Mouse (Mus musculus) neural tube, embryonic 15.5 days (tissue): ENCODE data around the gene Gm45837. TPM values are rescaled to one million over a fixed set of nuclear protein-coding genes. Genes with fewer than 3 reads are reported as not detected.
A peak's percentile ranks its signal among the peaks of the same experiment; 100 is the strongest.

Experiments used
- ATAC-seq: fragments of 200-750 bp; cut with Nextera tagmentation; 2 replicates; pipeline ENCODE4 v1.8.0; 2017; ENCODE audit warnings: mild to moderate bottlenecking, moderate TSS enrichment, moderate library complexity; ENCODE audit not compliant: low FRiP score
- H3K27ac ChIP-seq: fragments of 300-500 bp; sonication (generic); replicated peaks from 2 replicates; pipeline ENCODE4 v1.5.1; 2015; ENCODE audit warnings: mild to moderate bottlenecking, inconsistent platforms
- H3K27me3 ChIP-seq: fragments of 300-500 bp; sonication (generic); replicated peaks from 2 replicates; pipeline ENCODE4 v1.6.1; 2015; ENCODE audit warnings: inconsistent platforms
- H3K36me3 ChIP-seq: fragments of 300-500 bp; sonication (generic); 2 replicates; pipeline ENCODE4 v1.6.1; 2015; ENCODE audit warnings: inconsistent platforms
- H3K4me1 ChIP-seq: fragments of 300-500 bp; sonication (generic); 2 replicates; pipeline ENCODE4 v1.6.1; 2015; ENCODE audit warnings: inconsistent platforms
- H3K4me2 ChIP-seq: fragments of 300-500 bp; sonication (generic); 2 replicates; pipeline ENCODE4 v1.6.1; 2015; ENCODE audit warnings: inconsistent platforms, mild to moderate bottlenecking, moderate library complexity
- H3K4me3 ChIP-seq: fragments of 300-500 bp; sonication (generic); replicated peaks from 2 replicates; pipeline ENCODE4 v1.5.1; 2015; ENCODE audit warnings: mild to moderate bottlenecking, inconsistent platforms
- H3K9ac ChIP-seq: fragments of 300-500 bp; sonication (generic); replicated peaks from 2 replicates; pipeline ENCODE4 v1.6.1; 2015; ENCODE audit warnings: mild to moderate bottlenecking, inconsistent platforms
- H3K9me3 ChIP-seq: fragments of 300-500 bp; sonication (generic); replicated peaks from 2 replicates; pipeline ENCODE4 v1.6.1; 2016; ENCODE audit warnings: inconsistent platforms
- WGBS: fragments of 180-500 bp; shearing (Covaris S2); methylation state at CpG from one replicate; pipeline ENCODE4 v1.1.7; 2015; ENCODE audit warnings: mixed read lengths; 5-methylcytosine and 5-hydroxymethylcytosine counted together
- polyA plus RNA-seq: library from polyadenylated mRNA; unstranded; fragments of >200 nt; fragmentation: Nextera tagmentation; extraction: Ambion mirVana; gene quantifications from 2 replicates; pipeline ENCODE4 v1.2.1, GENCODE M21; 2015

Gm45837 gene
- polyA plus RNA-seq, 1 experiment from 2014 or later, result 0.99 TPM

DNA sequence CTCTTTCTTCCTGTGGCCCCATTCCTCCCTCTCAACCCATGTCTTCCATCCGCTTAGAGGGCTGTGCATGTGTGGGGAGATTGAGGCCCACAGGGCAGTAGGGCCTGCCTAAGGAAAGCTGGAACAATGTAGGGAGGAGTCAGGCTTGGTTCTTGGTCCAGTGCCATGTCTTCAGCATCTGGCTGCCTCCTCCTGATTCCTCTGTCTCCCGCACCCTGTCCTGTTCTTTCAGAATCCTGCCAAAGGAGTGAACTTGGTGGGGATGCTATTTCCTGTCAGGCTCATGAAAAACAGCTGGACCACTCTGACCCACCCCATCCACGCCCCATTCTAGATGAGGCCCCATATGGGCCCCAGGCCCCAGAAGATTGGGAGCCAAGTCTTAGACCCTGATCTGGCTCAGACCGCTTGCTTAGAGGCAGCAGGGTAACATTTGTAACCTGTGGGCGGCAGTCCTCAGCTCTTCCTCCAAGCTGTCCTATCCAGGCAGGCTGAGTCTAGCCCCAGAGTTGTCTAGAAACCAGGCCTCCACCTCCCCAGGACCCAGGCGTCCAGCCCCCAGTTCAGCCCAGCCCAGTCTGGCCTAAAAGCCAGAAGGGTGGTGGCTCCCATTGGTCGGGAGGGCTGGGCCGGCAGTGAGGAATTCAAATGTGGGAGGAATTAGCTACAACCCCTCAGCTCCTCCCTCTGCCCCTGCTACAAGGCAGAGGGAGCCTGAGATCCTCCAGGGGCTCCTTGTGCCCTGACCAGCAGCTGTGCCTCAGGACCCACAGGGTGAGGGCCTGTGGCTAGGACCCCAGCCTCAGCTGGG, 16.8 kb upstream of the Gm45837 start:
- Histone ChIP-seq H3K27ac (peak overlapping the region; percentile 68; the same call in 1 of the 2 replicates), H3K4me3 (0 out of 2 replicates have a peak overlapping the region, but pooled peaks have one; percentile 13), H3K36me3 (no peaks in the 10 kb centered on the region), H3K27me3 (no peaks in the 10 kb centered on the region), H3K4me1 (peaks cover 8% of the 10 kb centered on the region), H3K9me3 (no peaks in the 10 kb centered on the region), H3K4me2 (peak overlapping the region; percentile 20; the same call in 1 of the 2 replicates), H3K9ac (no peak overlapping the region)
- peak; percentile 18; the same call in 1 of the 2 replicates for ATAC-seq
- 46% methylated on average over 8 of the region's 8 CpGs for WGBS

- ATAC-seq, result no peak
- H3K9me3 ChIP-seq, result no peaks in the 10 kb centered on the region
- WGBS, result 75% methylated on average over 3 of the region's 3 CpGs
- H3K36me3 ChIP-seq, result no peaks in the 10 kb centered on the region
- 0 out of 2 replicates have a peak overlapping the region, but pooled peaks have one; percentile 13 for H3K4me3 ChIP-seq
- peaks cover 8% of the 10 kb centered on the region for H3K4me1 ChIP-seq
- H3K27me3 ChIP-seq, result no peaks in the 10 kb centered on the region
- H3K27ac ChIP-seq, result no peak overlapping the region; the same call in 1 of the 2 replicates
- H3K9ac ChIP-seq, result no peak overlapping the region
- peak overlapping the region; percentile 20 for H3K4me2 ChIP-seq
Measured at GRCm38 (mm10) chr7:101394569-101394968, 16.1 kb upstream of the Gm45837 start.

GRCm38 (mm10) chr7:101395471-101395870, 15.2 kb upstream of the Gm45837 start:
- no peak for ATAC-seq
- H3K4me2 ChIP-seq, result peak overlapping the region; percentile 20
- 76% methylated on average over 2 of the region's 2 CpGs for WGBS
- no peaks in the 10 kb centered on the region for H3K36me3 ChIP-seq
- no peaks in the 10 kb centered on the region for H3K27me3 ChIP-seq
- no peaks in the 10 kb centered on the region for H3K9me3 ChIP-seq
- no peak overlapping the region for H3K4me3 ChIP-seq
- peaks cover 8% of the 10 kb centered on the region for H3K4me1 ChIP-seq
- no peak overlapping the region for H3K9ac ChIP-seq
- H3K27ac ChIP-seq, result no peak overlapping the region

GRCm38 (mm10) chr7:101397175-101397574, 13.5 kb upstream of the Gm45837 start:
- no peak overlapping the region for H3K4me2 ChIP-seq
- H3K36me3 ChIP-seq, result no peaks in the 10 kb centered on the region
- peaks cover 8% of the 10 kb centered on the region for H3K4me1 ChIP-seq
- H3K4me3 ChIP-seq, result no peak overlapping the region
- no peaks in the 10 kb centered on the region for H3K27me3 ChIP-seq
- ATAC-seq, result no peak
- H3K9me3 ChIP-seq, result no peaks in the 10 kb centered on the region
- no peak overlapping the region for H3K9ac ChIP-seq
- 91% methylated on average over 4 of the region's 4 CpGs for WGBS
- H3K27ac ChIP-seq, result no peak overlapping the region

DNA sequence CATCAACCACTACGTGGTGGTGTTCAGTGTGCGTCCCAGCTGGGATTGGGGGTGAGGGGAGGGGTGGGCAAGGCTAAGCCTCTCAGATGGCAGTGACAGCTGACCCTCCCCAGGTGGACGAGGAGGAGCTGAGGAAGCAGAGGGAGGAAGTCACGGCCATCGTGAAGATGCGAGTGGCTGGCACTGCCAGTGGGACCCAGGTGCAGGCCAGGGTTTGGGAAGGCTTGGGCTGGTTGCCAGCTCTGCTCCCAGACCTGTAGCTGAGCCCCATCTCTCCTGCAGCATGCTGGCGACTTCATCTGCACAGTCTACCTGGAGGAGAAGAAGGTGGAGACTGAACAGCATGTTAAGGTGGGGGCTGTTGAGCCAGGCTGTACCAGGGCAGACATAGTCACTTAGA, 9.2 kb upstream of the Gm45837 start:
- Histone ChIP-seq H3K27me3 (no peaks in the 10 kb centered on the region), H3K4me3 (no peak overlapping the region), H3K27ac (no peak overlapping the region), H3K9me3 (no peaks in the 10 kb centered on the region), H3K4me1 (no peaks in the 10 kb centered on the region), H3K4me2 (no peak overlapping the region), H3K36me3 (no peaks in the 10 kb centered on the region), H3K9ac (no peak overlapping the region)
- WGBS, result 81% methylated on average over 7 of the region's 7 CpGs
- no peak for ATAC-seq

DNA sequence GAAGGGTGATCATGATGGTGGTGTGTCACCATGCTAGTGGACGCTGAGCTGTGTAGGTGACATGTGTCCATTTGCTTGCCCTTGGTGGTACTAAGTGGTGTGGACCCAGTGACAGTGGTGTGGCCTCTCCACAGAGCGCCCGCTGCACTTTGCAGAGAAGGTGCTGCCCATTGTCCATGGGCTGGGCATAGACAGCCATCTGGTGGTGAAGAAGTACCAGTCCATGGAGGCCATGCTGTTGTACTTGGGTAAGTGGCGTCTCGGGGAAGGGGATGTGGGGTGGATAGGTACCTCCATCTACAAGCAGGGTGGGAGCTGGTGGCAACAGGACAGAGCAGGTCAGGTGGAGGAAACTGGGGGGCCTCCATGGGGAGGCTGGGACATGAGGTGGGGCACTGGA, 6.9 kb upstream of the Gm45837 start:
- WGBS, result 97% methylated on average over 5 of the region's 5 CpGs
- Histone ChIP-seq H3K27me3 (no peaks in the 10 kb centered on the region; the same call in 1 of the 2 replicates), H3K36me3 (no peaks in the 10 kb centered on the region), H3K9ac (no peak overlapping the region), H3K9me3 (no peaks in the 10 kb centered on the region), H3K4me1 (no peaks in the 10 kb centered on the region), H3K4me3 (no peak overlapping the region), H3K4me2 (no peak overlapping the region), H3K27ac (no peak overlapping the region)
- ATAC-seq, result no peak

DNA sequence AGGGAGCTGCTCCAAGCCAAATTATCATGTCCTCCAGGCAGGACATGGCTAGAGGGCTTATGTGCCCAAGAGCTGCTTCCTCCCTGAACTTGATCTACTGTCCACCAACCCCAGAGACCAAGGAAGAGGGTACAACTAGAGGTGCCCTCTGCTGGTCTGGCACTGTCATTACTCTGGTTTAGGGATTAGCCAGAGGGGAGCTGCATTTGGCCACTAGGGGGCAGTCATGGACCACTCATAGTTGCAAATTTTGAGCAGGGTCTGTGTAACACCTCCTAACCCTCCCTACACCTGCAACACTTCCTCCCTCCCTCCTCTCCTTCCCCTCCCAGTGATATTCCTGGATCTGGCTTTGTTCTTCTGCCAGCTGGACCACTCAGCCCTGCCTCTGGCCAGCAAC, 2.1 kb downstream of the Gm45837 start:
- Histone ChIP-seq H3K27me3 (peaks cover 12% of the 10 kb centered on the region), H3K9me3 (no peaks in the 10 kb centered on the region), H3K4me1 (peaks cover 22% of the 10 kb centered on the region), H3K9ac (no peak overlapping the region), H3K36me3 (no peaks in the 10 kb centered on the region), H3K4me2 (no peak overlapping the region), H3K27ac (no peak overlapping the region), H3K4me3 (no peak overlapping the region)
- peak; percentile 49; the same call in 1 of the 2 replicates for ATAC-seq

DNA sequence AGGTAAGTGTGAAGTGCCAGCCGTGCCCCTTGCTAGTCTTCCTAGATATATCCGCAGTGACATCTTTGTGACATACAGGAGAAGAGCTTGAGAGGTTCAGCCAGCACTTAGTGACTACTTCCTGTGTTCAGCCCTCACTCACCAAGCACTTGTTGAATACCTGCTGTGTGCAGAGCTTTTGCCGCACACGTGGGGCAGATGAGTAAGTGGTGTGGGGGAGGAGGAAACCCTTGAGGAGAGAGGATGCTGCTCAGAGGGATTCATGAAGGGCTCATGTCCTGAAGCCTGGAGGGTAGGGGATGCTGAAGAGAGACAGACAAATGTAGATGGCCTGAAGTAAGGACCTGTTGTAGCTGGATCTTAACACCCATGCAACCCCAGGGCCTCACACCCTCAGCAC, 3.5 kb downstream of the Gm45837 start:
- no peak overlapping the region for H3K4me3 ChIP-seq
- no peak overlapping the region for H3K4me2 ChIP-seq
- no peak overlapping the region for H3K27ac ChIP-seq
- H3K36me3 ChIP-seq, result no peaks in the 10 kb centered on the region
- H3K9ac ChIP-seq, result no peak overlapping the region
- H3K9me3 ChIP-seq, result no peaks in the 10 kb centered on the region
- H3K27me3 ChIP-seq, result peaks cover 21% of the 10 kb centered on the region
- ATAC-seq, result no peak
- 51% methylated on average over 4 of the region's 4 CpGs for WGBS
- H3K4me1 ChIP-seq, result peaks cover 26% of the 10 kb centered on the region

DNA sequence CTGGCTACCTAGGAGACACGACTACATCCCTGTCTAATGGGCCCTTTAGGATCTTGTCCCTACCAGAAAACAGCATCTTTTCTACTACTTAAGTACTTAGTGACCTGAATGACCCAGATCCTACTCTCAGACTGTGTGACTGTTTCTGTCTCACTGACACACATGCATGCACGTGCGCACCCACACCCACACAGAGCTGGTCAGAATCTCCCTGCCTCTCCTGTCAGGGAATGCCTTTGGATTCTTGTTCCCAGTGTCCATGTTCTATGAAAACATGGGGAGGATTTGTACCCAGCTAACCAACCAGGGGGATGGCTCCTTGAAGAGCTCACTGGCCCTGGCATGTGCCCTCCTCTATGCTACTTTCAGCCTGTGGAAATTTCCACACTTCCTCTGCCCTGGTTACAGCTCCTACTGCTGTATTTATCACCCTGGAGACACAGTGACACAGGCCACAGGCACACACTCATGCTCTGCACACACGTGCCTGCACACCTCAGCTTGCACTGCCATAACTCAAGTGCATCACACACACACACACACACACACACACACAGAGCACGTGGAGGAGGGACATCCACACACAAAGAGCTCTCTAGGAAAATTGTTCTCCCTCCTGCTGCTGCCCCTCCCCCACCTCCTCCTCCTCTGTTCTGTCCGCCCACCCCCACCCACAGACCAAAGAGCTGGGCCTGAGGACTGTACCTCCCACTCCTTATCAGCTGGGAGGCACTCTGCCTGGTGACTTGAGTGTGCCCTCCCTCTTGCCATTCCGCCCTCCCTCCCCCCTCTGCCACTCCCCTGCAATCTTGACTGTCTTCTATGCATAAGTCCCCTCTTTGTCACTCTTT, 4.2 kb downstream of the Gm45837 start:
- Histone ChIP-seq H3K27me3 (peaks cover 21% of the 10 kb centered on the region), H3K4me3 (no peak overlapping the region), H3K9me3 (no peaks in the 10 kb centered on the region), H3K36me3 (no peaks in the 10 kb centered on the region), H3K27ac (0 out of 2 replicates have a peak overlapping the region, but pooled peaks have one; percentile 15), H3K4me1 (peaks cover 30% of the 10 kb centered on the region), H3K4me2 (no peak overlapping the region), H3K9ac (no peak overlapping the region)
- WGBS, result 29% methylated on average over 6 of the region's 7 CpGs
- ATAC-seq, result peak; percentile 55

DNA sequence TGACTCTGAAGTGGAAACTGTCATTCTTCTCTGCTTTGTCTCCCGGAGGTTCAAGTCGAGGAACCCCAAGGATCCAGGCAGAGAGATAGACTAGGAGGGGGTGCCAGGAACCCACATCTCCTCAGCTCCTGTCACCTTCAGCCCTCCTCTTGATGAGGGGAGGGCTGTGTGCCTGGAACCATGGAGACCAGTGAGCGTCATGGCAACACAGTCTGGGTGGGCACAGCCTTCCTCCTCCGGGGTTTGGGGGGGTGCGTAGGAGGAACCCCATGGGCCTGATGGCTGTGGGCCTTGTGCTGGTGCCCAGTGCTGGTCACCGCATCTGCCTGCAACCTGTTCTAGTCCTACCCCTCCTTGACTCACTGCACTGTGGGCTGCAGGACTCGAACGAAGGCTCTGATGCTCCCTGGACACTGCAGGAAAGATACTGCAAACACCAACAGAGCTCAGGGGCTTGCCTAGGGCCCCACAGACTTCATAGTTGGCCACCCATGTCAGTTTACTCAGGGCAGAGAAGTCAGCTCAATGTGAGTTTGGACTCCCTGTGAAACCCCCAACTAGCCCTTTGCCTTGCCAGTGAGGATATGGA, 4.9 kb downstream of the Gm45837 start:
- H3K27ac ChIP-seq, result 0 out of 2 replicates have a peak overlapping the region, but pooled peaks have one; percentile 15
- no peak overlapping the region for H3K9ac ChIP-seq
- 32% methylated on average over 8 of the region's 8 CpGs for WGBS
- H3K4me1 ChIP-seq, result peaks cover 30% of the 10 kb centered on the region
- ATAC-seq, result peak; percentile 19
- no peaks in the 10 kb centered on the region for H3K36me3 ChIP-seq
- no peak overlapping the region for H3K4me2 ChIP-seq
- H3K27me3 ChIP-seq, result peaks cover 25% of the 10 kb centered on the region
- H3K9me3 ChIP-seq, result no peaks in the 10 kb centered on the region
- H3K4me3 ChIP-seq, result no peak overlapping the region

DNA sequence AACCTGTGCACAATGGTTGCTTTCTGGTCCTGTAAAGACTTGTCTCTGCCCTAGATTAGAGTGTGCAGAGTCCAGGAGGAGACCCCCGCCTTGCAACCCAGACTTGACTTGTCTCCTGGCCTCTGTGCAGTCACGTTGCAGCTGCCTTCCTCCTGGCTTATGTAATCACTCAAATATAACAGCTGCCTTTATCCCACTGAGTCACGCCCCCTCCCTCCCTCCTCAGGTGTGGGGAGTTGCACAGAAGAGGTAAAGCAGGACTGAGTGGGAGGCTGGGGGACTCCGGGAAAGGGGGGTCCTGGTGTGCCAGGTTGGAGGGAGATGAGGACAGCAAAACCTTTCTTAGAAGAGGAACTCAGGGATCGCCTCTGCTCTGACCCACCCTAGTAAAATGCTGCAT, 5.7 kb downstream of the Gm45837 start:
- no peak overlapping the region for H3K4me2 ChIP-seq
- no peak overlapping the region for H3K27ac ChIP-seq
- H3K9ac ChIP-seq, result no peak overlapping the region
- peaks cover 29% of the 10 kb centered on the region for H3K27me3 ChIP-seq
- WGBS, result 71% methylated on average over 5 of the region's 5 CpGs
- no peak overlapping the region for H3K4me3 ChIP-seq
- no peak for ATAC-seq
- H3K36me3 ChIP-seq, result no peaks in the 10 kb centered on the region
- H3K9me3 ChIP-seq, result no peaks in the 10 kb centered on the region
- H3K4me1 ChIP-seq, result peaks cover 35% of the 10 kb centered on the region
